Mouse (Mus musculus): Measurements from ENCODE around the gene Prkar2b. TPM values are rescaled to one million over a fixed set of nuclear protein-coding genes. Genes with fewer than 3 reads are reported as not detected.

Prkar2b gene
- polyA plus RNA-seq (2014; fragmentation: Illumina TruSeq; extraction: RNeasy Lipid Tissue Mini Kit (QIAGEN cat#74804); ENCODE audit: low read depth, low replicate concordance) = 16.8 TPM

GRCm38 (mm10) chr12:32061090-32061930, at the start of gene Prkar2b:
TSS of gene Prkar2b (minus strand) at chr12:32061296.

GRCm38 (mm10) chr12:31949759-31950658, 111.1 kb downstream of the Prkar2b start, which contains the start of gene Hbp1:
TSS of gene Hbp1 (minus strand) at chr12:31950535.

Other genes with a start within 250 kb of the Prkar2b start
- 71.7 TPM for gene Hbp1, start 110.8 kb downstream of the Prkar2b start, polyA plus RNA-seq (2014; fragmentation: Illumina TruSeq; extraction: RNeasy Lipid Tissue Mini Kit (QIAGEN cat#74804); ENCODE audit: low read depth, low replicate concordance)
- gene Pik3cg, start 147.4 kb upstream of the Prkar2b start, polyA plus RNA-seq (2014; fragmentation: Illumina TruSeq; extraction: RNeasy Lipid Tissue Mini Kit (QIAGEN cat#74804); ENCODE audit: low read depth, low replicate concordance) = 0.74 TPM

All from testis, adult 10 weeks (tissue).